Mouse (Mus musculus) liver (tissue): Measurements from ENCODE around the gene Lrba.

Experiments
- DNase-seq: peaks from one replicate; pipeline ENCODE4 v3.0.0-alpha.2; 2020; ENCODE audit warnings: mixed read lengths

The Lrba gene

DNA sequence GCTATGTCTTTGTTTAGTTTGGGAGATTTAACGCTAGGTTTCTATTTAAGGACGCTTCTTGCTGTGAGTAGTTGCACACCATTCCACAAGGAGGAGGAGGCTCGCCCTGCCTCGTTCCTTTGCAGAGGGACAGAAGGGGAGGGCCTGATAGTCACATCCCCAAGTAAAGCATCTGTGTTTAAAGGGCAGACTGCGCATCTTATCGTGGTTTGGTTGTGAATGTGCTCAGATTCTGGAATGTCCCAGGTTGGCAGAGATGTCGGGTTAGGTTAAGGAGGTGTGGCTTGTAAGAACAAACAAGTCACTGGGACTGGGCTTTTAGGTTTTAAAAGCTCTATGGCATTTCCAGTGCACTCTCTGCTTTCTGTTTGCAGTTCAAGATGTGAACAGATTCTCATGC, 464.8 kb downstream of the Lrba start:
- no peak for DNase-seq

DNA sequence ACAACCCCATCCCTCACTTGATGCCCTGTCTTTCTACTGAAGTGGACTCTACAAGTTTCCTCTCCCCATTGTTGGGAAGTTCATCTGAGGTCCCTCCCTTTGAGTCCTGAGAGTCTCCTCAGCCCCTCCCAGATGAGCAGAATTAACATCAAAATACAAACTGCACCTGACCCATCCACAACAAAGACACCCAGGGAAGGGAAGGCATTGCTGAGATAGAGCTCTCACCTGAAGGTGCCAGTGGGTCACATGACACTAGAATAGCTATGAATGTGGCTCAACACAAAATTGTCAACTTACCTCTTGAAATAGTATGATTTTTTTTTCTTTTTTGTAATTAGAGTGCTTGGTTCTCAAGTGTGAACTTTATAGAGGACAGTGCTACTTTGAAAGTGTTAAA, 468.3 kb downstream of the Lrba start:
- DNase-seq, result no peak

DNA sequence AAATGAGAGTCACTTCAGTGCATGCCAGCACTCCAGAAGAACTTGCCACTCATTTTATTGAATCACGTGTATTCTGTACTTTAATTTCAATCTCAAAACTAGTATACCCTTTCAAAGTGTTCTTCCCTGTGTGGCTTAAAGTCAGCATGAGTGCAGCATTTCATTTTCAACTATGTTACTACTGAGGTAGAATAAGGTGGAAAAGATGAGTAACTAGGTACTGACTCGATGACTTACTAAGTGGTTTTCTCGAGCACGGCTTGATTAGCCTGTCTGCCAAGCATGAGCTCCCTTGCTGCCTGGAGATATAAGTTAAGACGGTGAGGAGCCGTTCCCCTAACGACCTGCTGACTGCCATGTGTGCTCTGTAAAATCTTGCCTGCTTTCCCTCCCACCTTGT, 469.1 kb downstream of the Lrba start:
- DNase-seq, result no peak

GRCm38 (mm10) chr3:86698947-86699346, 474.5 kb downstream of the Lrba start:
- no peak for DNase-seq

GRCm38 (mm10) chr3:86701163-86701563, 476.7 kb downstream of the Lrba start:
- no peak for DNase-seq

GRCm38 (mm10) chr3:86709472-86709871, 485.0 kb downstream of the Lrba start:
- DNase-seq, result no peak

DNA sequence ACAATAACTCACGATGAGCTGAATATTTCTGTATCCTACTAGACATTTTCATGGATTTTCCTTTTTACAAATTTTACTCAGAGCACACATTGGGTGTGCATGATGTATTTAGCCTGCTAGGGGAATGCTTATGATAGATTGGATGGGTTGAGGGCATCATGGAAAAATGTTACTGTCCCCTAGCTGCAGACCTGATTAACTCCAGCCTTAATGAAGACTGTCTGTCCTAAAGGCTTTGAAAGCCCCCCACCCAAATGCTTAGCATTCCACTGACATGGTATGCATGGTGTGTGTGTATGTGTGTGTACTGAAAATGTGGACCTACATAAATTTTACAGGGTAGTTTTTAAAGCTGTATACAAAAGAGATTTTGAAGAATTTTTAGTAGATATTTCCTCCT, 487.1 kb downstream of the Lrba start:
- no peak for DNase-seq

GRCm38 (mm10) chr3:86712758-86713157, 488.3 kb downstream of the Lrba start:
- no peak for DNase-seq

- DNase-seq, result no peak
Measured at GRCm38 (mm10) chr3:86714446-86714845, 490.0 kb downstream of the Lrba start.

GRCm38 (mm10) chr3:86723415-86724298, 499.2 kb downstream of the Lrba start:
- DNase-seq, result no peak

- DNase-seq, result no peak
Measured at GRCm38 (mm10) chr3:86725113-86725512, 500.6 kb downstream of the Lrba start.

DNA sequence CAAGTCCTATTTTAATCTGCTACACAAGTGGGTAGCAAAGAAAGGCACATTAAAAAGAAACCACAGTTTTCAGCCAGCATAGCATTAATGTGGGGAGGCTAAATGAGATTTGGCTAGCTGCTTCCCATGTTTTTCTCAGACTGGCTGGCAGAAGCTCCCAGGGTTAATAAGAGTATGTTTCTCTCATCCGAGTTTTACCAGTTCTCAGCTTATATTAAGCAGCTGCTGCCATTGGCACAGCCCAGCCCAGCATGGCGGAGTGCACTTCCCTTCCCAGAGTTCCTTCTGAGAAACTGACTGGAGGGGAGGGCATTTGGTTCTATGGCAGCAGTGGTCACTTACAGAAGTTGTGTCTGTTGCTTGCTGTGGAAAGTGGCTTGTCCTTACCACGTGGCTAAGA, 514.4 kb downstream of the Lrba start:
- no peak for DNase-seq

DNA sequence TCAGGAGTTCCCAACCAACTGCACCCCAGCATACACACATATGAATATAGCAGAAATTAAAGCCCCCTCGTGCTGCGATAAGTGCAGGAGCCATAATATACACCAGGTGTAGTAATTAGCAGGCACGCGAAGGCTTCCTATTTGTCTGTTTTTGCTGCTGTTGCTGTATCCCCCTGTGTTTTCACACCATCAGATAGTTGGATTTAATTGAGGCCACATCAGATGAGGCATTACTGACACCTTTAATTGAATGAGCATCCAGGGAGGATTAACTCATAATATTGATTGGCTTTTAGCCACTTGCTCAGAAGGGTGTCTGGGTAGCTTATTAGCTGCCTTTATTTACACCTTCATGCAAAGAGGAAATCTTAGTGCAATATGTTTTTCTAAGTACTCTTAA, 515.3 kb downstream of the Lrba start:
- no peak for DNase-seq

- DNase-seq, result no peak
Measured at GRCm38 (mm10) chr3:86745348-86745747, 520.9 kb downstream of the Lrba start.

DNA sequence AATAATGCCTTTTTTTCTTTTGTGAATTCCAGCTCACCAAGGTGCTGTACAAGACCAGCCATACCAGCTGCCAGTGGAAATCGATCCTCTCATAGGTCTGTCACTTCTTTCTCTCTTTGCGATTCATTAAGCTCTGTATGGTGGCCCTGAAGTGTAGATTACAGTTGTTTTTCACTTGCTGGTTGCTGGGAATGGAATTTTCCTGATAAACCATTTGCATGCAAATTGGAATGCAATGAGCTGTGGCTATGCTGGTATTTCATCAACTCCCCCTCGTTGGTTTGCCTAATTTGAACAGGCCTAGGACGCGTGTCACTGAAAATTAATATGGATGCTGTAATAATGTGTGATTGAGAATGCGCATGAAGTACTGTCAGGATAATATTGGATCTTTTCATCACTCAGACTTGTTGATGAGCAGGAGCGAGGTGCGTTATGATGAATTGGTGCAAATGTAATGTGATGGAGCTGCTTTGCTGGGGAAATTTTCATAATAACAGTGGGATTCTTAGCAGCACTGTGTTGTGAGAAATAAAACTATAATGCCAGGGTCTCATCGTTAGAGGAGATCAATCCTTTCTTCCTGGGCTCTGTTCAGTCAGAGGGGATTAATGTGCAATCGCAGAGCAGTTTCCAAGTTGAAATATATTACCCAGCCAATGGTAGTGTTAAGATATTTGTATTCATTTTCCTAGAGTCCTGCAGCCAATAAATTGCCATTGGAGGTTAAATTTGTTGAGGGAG, 521.5 kb downstream of the Lrba start:
- DNase-seq, result no peak

GRCm38 (mm10) chr3:86750652-86751051, 526.2 kb downstream of the Lrba start:
- no peak for DNase-seq

GRCm38 (mm10) chr3:86754178-86754577, 529.7 kb downstream of the Lrba start:
- DNase-seq, result no peak

DNA sequence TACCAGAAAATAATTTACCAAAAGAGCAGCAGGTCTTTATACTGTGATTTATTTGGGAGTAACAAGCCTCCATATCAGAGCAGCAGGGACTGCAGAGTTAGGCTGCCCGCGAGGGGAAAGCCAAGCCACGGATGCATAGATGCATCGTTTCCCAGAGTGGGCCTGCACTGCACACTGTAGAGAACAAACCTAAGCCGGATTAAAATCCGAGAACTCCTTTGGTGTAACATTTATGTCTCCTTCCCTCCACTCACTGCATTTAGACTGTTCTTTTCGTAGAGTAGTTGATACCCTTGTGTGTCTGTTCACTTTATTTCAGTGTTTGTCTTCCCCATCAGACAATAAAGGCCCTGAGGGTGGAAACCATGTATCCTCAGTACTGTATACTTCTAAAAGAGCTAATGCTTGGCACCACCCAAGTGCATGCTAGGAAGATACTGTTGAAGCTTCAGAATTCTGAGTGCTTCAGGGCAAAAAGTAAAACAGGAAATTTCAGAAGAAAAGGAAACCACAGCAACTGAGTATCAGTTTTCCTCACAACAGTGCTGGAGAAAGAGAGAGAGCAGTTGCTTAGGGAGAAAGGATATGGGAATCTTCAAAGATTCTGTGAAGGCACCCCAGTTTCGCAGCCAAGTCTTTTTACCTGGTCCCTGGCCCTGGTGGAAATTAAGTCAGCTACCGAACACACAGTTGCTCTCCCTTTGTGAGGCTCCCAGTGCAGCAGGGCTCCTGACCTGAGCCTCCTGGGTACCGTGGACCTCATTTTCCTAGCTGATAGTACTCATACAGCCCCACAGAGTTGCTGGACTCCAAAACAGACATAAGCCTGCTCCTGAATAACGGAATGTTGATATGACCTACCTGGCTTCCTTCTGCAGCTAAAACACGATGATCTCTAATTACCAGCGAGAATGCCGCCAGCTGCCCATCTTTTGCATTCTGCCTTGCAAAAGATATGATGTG, 530.4 kb downstream of the Lrba start:
- DNase-seq, result no peak

GRCm38 (mm10) chr3:86756548-86756947, 532.1 kb downstream of the Lrba start:
- no peak for DNase-seq

- DNase-seq, result no peak
Measured at GRCm38 (mm10) chr3:86758727-86759126, 534.2 kb downstream of the Lrba start.

DNA sequence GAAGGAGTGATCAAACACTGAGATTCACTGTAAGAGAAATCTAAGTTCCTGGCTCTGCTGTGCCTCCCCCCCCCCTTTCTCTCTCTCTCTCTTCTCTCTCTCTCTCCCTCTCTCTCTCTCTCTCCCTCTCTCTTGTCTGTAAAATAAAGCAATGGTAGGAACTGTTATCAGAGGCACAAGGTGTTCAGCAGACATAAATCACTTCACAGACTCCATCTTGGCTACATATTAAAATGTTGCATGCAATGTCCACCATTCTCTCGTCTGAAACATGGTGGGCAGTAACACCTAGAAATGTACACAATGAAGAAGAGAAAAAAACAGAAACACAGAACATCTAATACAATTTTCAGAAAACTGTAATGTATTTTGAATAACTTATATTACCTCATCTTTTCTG, 534.9 kb downstream of the Lrba start:
- DNase-seq, result no peak

GRCm38 (mm10) chr3:86759834-86760233, 535.4 kb downstream of the Lrba start:
- no peak for DNase-seq

DNA sequence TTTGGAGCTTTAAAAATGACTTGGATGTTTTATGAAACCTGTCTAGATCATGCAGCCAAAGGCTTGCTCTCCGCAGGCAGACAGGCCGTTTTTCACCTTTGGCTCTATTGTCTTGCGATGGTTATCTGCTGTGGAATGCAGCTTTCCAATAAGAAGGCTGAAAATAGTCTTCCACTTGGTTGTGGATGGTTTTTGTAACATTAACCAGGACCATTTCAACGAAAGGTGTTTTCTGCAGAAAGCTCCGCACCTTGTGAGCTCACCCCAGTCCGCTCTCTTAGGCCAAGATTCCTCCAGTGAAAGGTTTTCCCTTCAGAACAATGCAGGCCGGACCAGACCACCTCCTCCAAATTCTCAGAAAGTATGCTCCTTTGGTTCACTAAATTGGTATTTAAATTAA, 536.0 kb downstream of the Lrba start:
- DNase-seq, result no peak
